Mouse (Mus musculus) hindbrain, postnatal 0 days (tissue): ENCODE results near the gene Marc2. TPM values are rescaled to one million over a fixed set of nuclear protein-coding genes. Genes with fewer than 3 reads are reported as not detected.

ENCODE experiments used
- ATAC-seq: fragments of 200-750 bp; cut with Nextera tagmentation; 2 replicates; pipeline ENCODE4 v1.8.0; 2017; ENCODE audit warnings: mild to moderate bottlenecking, moderate TSS enrichment, moderate library complexity
- DNase-seq: peaks from one replicate; pipeline ENCODE4 v3.0.0-alpha.2; 2015; ENCODE audit warnings: low spot score
- H3K27ac ChIP-seq: fragments of 300-500 bp; sonication (generic); 2 replicates; pipeline ENCODE4 v1.5.1; 2014; ENCODE audit warnings: mild to moderate bottlenecking
- H3K27me3 ChIP-seq: fragments of 300-500 bp; sonication (generic); 2 replicates; pipeline ENCODE4 v1.6.1; 2014; ENCODE audit warnings: low read length, mixed read lengths; ENCODE audit not compliant: insufficient read depth
- H3K36me3 ChIP-seq: fragments of 300-500 bp; sonication (generic); 2 replicates; pipeline ENCODE4 v1.6.1; 2014; ENCODE audit warnings: low read length, mixed read lengths; ENCODE audit not compliant: insufficient read depth
- H3K4me1 ChIP-seq: fragments of 300-500 bp; sonication (generic); 2 replicates; pipeline ENCODE4 v1.6.1; 2014; ENCODE audit warnings: antibody characterized with exemption, low read length, mixed read lengths; ENCODE audit not compliant: insufficient read depth
- H3K4me2 ChIP-seq: fragments of 300-500 bp; sonication (generic); 2 replicates; pipeline ENCODE4 v1.6.1; 2014; ENCODE audit warnings: low read depth, mild to moderate bottlenecking, low read length, moderate library complexity, mixed read lengths
- H3K4me3 ChIP-seq: fragments of 300-500 bp; sonication (generic); 2 replicates; pipeline ENCODE4 v1.5.1; 2014; ENCODE audit warnings: low read length
- H3K9ac ChIP-seq: fragments of 300-500 bp; sonication (generic); replicated peaks from 2 replicates; pipeline ENCODE4 v1.6.1; 2014; ENCODE audit warnings: mild to moderate bottlenecking, low read length, moderate library complexity, mixed read lengths
- H3K9me3 ChIP-seq: fragments of 300-500 bp; sonication (generic); 2 replicates; pipeline ENCODE4 v1.6.1; 2016; ENCODE audit warnings: low read length, mixed read lengths
- CTCF ChIP-seq: IDR thresholded peaks from 2 replicates; pipeline ENCODE4 v1.5.1; 2016; ENCODE audit warnings: antibody characterized with exemption, control low read depth, low read depth
- WGBS: fragments of 180-500 bp; shearing (Covaris S2); extraction: QIAGEN DNeasy Blood & Tissue Kit; methylation state at CpG from one replicate; pipeline ENCODE4 v1.1.7; 2014; 5-methylcytosine and 5-hydroxymethylcytosine counted together
- polyA plus RNA-seq: library from polyadenylated mRNA; unstranded; fragments of >200 nt; fragmentation: Nextera tagmentation; extraction: Ambion mirVana; gene quantifications from 2 replicates; pipeline ENCODE4 v1.2.1, GENCODE M21; 2015
- total RNA-seq: library from RNA; depleted of rRNA; stranded (reverse); fragments of >200 nt; gene quantifications from 2 replicates; pipeline ENCODE4 v1.2.3, GENCODE M21; 2014; rRNA removed

The Marc2 gene
- 56.6 and 62.1 TPM in 2 replicates for total RNA-seq
- 151 TPM in 2 replicates for polyA plus RNA-seq

- no peaks in the 10 kb centered on the region for H3K9me3 ChIP-seq
- TF ChIP-seq CTCF: no peak
- peak within 1 kb of the TSS; percentile 71 for H3K9ac ChIP-seq
- H3K27ac ChIP-seq: peak within 1 kb of the TSS; percentile 79
- WGBS: 2% methylated on average over 18 of the region's 18 CpGs
- H3K4me3 ChIP-seq: peak within 1 kb of the TSS; percentile 83
- peak within 1 kb of the TSS; percentile 98 for H3K4me2 ChIP-seq
- no peaks in the 10 kb centered on the region for H3K36me3 ChIP-seq
- no peak for DNase-seq
- peaks cover 15% of the 10 kb centered on the region for H3K4me1 ChIP-seq
- no peaks in the 10 kb centered on the region for H3K27me3 ChIP-seq
- no peak for ATAC-seq
Measured at GRCm38 (mm10) chr1:184846092-184846750, at the start of gene Marc2. Gene Marc2 (minus strand): TSS chr1:184846451.

- H3K9me3 ChIP-seq: no peaks in the 10 kb centered on the region
- no peaks in the 10 kb centered on the region for H3K4me1 ChIP-seq
- no peak for ATAC-seq
- no peaks in the 10 kb centered on the region for H3K36me3 ChIP-seq
- WGBS: 82% methylated on average over 3 of the region's 3 CpGs
- no peak for DNase-seq
- TF ChIP-seq CTCF: peak; percentile 54
- H3K9ac ChIP-seq: no peak overlapping the region
- H3K27me3 ChIP-seq: no peaks in the 10 kb centered on the region
- H3K4me2 ChIP-seq: no peak overlapping the region
- no peak overlapping the region for H3K4me3 ChIP-seq
- H3K27ac ChIP-seq: no peak overlapping the region
Measured at GRCm38 (mm10) chr1:184891998-184892397, 45.7 kb upstream of the Marc2 start.

GRCm38 (mm10) chr1:184889454-184889853 lies 43.2 kb upstream of the Marc2 start:
- Histone ChIP-seq H3K27ac (no peak overlapping the region), H3K4me3 (no peak overlapping the region), H3K4me2 (no peak overlapping the region), H3K9me3 (no peaks in the 10 kb centered on the region), H3K27me3 (no peaks in the 10 kb centered on the region), H3K4me1 (no peaks in the 10 kb centered on the region), H3K36me3 (no peaks in the 10 kb centered on the region), H3K9ac (no peak overlapping the region)
- TF ChIP-seq CTCF: no peak
- no peak for DNase-seq
- 90% methylated on average over 6 of the region's 6 CpGs for WGBS
- ATAC-seq: no peak

GRCm38 (mm10) chr1:184886160-184886559 lies 39.9 kb upstream of the Marc2 start:
- no peak overlapping the region for H3K4me3 ChIP-seq
- H3K9me3 ChIP-seq: no peaks in the 10 kb centered on the region
- WGBS: 63% methylated on average over 1 of the region's 1 CpGs
- H3K36me3 ChIP-seq: no peaks in the 10 kb centered on the region
- H3K4me2 ChIP-seq: no peak overlapping the region
- no peaks in the 10 kb centered on the region for H3K4me1 ChIP-seq
- ATAC-seq (no peak), DNase-seq (no peak)
- no peak for TF ChIP-seq CTCF
- peaks cover 19% of the 10 kb centered on the region for H3K27me3 ChIP-seq
- no peak overlapping the region for H3K27ac ChIP-seq
- H3K9ac ChIP-seq: no peak overlapping the region

- DNase-seq (peak; percentile 39), ATAC-seq (peak; percentile 77)
- Histone ChIP-seq H3K4me3 (peak within 1 kb of the TSS; percentile 40), H3K27me3 (peaks cover 19% of the 10 kb centered on the region), H3K36me3 (no peaks in the 10 kb centered on the region), H3K4me1 (no peaks in the 10 kb centered on the region), H3K27ac (no peak within 1 kb of the TSS), H3K4me2 (peak within 1 kb of the TSS; percentile 63), H3K9ac (peak within 1 kb of the TSS; percentile 39; the same call in 1 of the 2 replicates), H3K9me3 (no peaks in the 10 kb centered on the region)
- TF ChIP-seq CTCF: peak; percentile 52
- WGBS: 3% methylated on average over 73 of the region's 77 CpGs
Measured at GRCm38 (mm10) chr1:184882281-184883268, 36.3 kb upstream of the Marc2 start, which contains the start of gene C130074G19Rik. Gene C130074G19Rik (minus strand): TSS chr1:184883218.

- ATAC-seq (no peak), DNase-seq (no peak)
- Histone ChIP-seq H3K27me3 (peaks cover 19% of the 10 kb centered on the region), H3K9me3 (no peaks in the 10 kb centered on the region), H3K4me1 (no peaks in the 10 kb centered on the region), H3K36me3 (no peaks in the 10 kb centered on the region), H3K9ac (no peak overlapping the region), H3K27ac (no peak overlapping the region), H3K4me3 (peak overlapping the region; percentile 40), H3K4me2 (peak overlapping the region; percentile 63)
- TF ChIP-seq CTCF: no peak
- 75% methylated on average over 7 of the region's 7 CpGs for WGBS
Measured at GRCm38 (mm10) chr1:184881861-184882260, 35.6 kb upstream of the Marc2 start.
